Mouse (Mus musculus): Measurements from ENCODE around the gene Arhgef3. TPM values are rescaled to one million over a fixed set of nuclear protein-coding genes. Genes with fewer than 3 reads are reported as not detected.

The Arhgef3 gene
- total and polyA plus RNA-seq, 2 experiments from 2014 or later, result 16.8 to 19.8 TPM

- H3K27ac ChIP-seq, result no peak overlapping the region
- H3K4me2 ChIP-seq (ENCODE audit: low read depth, low read length), result peak overlapping the region; percentile 93
- no peak for ATAC-seq
- H3K9ac ChIP-seq (replicated peaks; ENCODE audit: low read length), result no peak overlapping the region
- no peaks in the 10 kb centered on the region for H3K27me3 ChIP-seq (ENCODE audit: insufficient read depth, low read length)
- DNase-seq (ENCODE audit: low spot score), result peak; percentile 86
- no peaks in the 10 kb centered on the region for H3K36me3 ChIP-seq (ENCODE audit: insufficient read depth, low read length)
- TF ChIP-seq CTCF (IDR thresholded peaks at IDR 0.05; ENCODE audit: low read depth), result peak; percentile 66
- no peaks in the 10 kb centered on the region for H3K9me3 ChIP-seq (ENCODE audit: low read length)
- no peak overlapping the region for H3K4me3 ChIP-seq (ENCODE audit: low read length)
- 40% methylated on average over 12 of the region's 12 CpGs for WGBS
- no peaks in the 10 kb centered on the region for H3K4me1 ChIP-seq (ENCODE audit: insufficient read depth, low read length)
Observed at GRCm38 (mm10) chr14:27338034-27338708, 223.5 kb downstream of the Arhgef3 start.

- Histone ChIP-seq H3K36me3 (ENCODE audit: insufficient read depth, low read length) (no peaks in the 10 kb centered on the region), H3K27me3 (ENCODE audit: insufficient read depth, low read length) (no peaks in the 10 kb centered on the region), H3K9ac (replicated peaks; ENCODE audit: low read length) (no peak overlapping the region), H3K4me1 (ENCODE audit: insufficient read depth, low read length) (no peaks in the 10 kb centered on the region), H3K9me3 (ENCODE audit: low read length) (no peaks in the 10 kb centered on the region), H3K27ac (no peak overlapping the region), H3K4me2 (ENCODE audit: low read depth, low read length) (no peak overlapping the region), H3K4me3 (ENCODE audit: low read length) (no peak overlapping the region)
- DNase-seq (ENCODE audit: low spot score), result no peak
- WGBS, result 83% methylated on average over 5 of the region's 5 CpGs
- no peak for ATAC-seq
- no peak for TF ChIP-seq CTCF (IDR thresholded peaks at IDR 0.05; ENCODE audit: low read depth)
Observed at GRCm38 (mm10) chr14:27340682-27341415, 226.2 kb downstream of the Arhgef3 start.

GRCm38 (mm10) chr14:27341486-27341885 is 226.8 kb downstream of the Arhgef3 start:
- DNase-seq (ENCODE audit: low spot score) (no peak), ATAC-seq (no peak)
- Histone ChIP-seq H3K36me3 (ENCODE audit: insufficient read depth, low read length) (no peaks in the 10 kb centered on the region), H3K27ac (no peak overlapping the region), H3K4me1 (ENCODE audit: insufficient read depth, low read length) (no peaks in the 10 kb centered on the region), H3K4me2 (ENCODE audit: low read depth, low read length) (no peak overlapping the region), H3K27me3 (ENCODE audit: insufficient read depth, low read length) (no peaks in the 10 kb centered on the region), H3K9ac (replicated peaks; ENCODE audit: low read length) (no peak overlapping the region), H3K9me3 (ENCODE audit: low read length) (no peaks in the 10 kb centered on the region), H3K4me3 (ENCODE audit: low read length) (no peak overlapping the region)
- no peak for TF ChIP-seq CTCF (IDR thresholded peaks at IDR 0.05; ENCODE audit: low read depth)
- 86% methylated on average over 5 of the region's 5 CpGs for WGBS

- no peak for ATAC-seq
- WGBS, result 72% methylated on average over 2 of the region's 2 CpGs
- no peaks in the 10 kb centered on the region for H3K36me3 ChIP-seq (ENCODE audit: insufficient read depth, low read length)
Observed at GRCm38 (mm10) chr14:27342451-27342850, 227.8 kb downstream of the Arhgef3 start.

GRCm38 (mm10) chr14:27344250-27344990 is 229.7 kb downstream of the Arhgef3 start:
- Histone ChIP-seq H3K27ac (no peak overlapping the region), H3K36me3 (ENCODE audit: insufficient read depth, low read length) (no peaks in the 10 kb centered on the region), H3K4me3 (ENCODE audit: low read length) (no peak overlapping the region), H3K4me2 (ENCODE audit: low read depth, low read length) (no peak overlapping the region), H3K9me3 (ENCODE audit: low read length) (no peaks in the 10 kb centered on the region), H3K27me3 (ENCODE audit: insufficient read depth, low read length) (no peaks in the 10 kb centered on the region), H3K9ac (replicated peaks; ENCODE audit: low read length) (no peak overlapping the region), H3K4me1 (ENCODE audit: insufficient read depth, low read length) (no peaks in the 10 kb centered on the region)
- 61% methylated on average over 4 of the region's 4 CpGs for WGBS
- no peak for DNase-seq (ENCODE audit: low spot score)
- no peak for ATAC-seq
- no peak for TF ChIP-seq CTCF (IDR thresholded peaks at IDR 0.05; ENCODE audit: low read depth)

More at GRCm38 (mm10) chr14:27342451-27342850, 227.8 kb downstream of the Arhgef3 start:
- Histone ChIP-seq H3K9ac (replicated peaks; ENCODE audit: low read length) (no peak overlapping the region), H3K27ac (no peak overlapping the region), H3K27me3 (ENCODE audit: insufficient read depth, low read length) (no peaks in the 10 kb centered on the region), H3K4me1 (ENCODE audit: insufficient read depth, low read length) (no peaks in the 10 kb centered on the region), H3K4me2 (ENCODE audit: low read depth, low read length) (no peak overlapping the region), H3K4me3 (ENCODE audit: low read length) (no peak overlapping the region), H3K9me3 (ENCODE audit: low read length) (no peaks in the 10 kb centered on the region)
- no peak for TF ChIP-seq CTCF (IDR thresholded peaks at IDR 0.05; ENCODE audit: low read depth)
- no peak for DNase-seq (ENCODE audit: low spot score)

- no peak for ATAC-seq
- Histone ChIP-seq H3K27me3 (ENCODE audit: insufficient read depth, low read length) (no peaks in the 10 kb centered on the region), H3K4me2 (ENCODE audit: low read depth, low read length) (no peak overlapping the region), H3K9me3 (ENCODE audit: low read length) (no peaks in the 10 kb centered on the region), H3K9ac (replicated peaks; ENCODE audit: low read length) (no peak overlapping the region), H3K27ac (no peak overlapping the region), H3K36me3 (ENCODE audit: insufficient read depth, low read length) (no peaks in the 10 kb centered on the region), H3K4me3 (ENCODE audit: low read length) (no peak overlapping the region), H3K4me1 (ENCODE audit: insufficient read depth, low read length) (no peaks in the 10 kb centered on the region)
- no peak for TF ChIP-seq CTCF (IDR thresholded peaks at IDR 0.05; ENCODE audit: low read depth)
- WGBS, result 92% methylated on average over 7 of the region's 7 CpGs
- DNase-seq (ENCODE audit: low spot score), result no peak
Observed at GRCm38 (mm10) chr14:27345051-27345885, 230.6 kb downstream of the Arhgef3 start.

Measured in hindbrain, postnatal 0 days (tissue).